Comparison of ENCODE assay signal across 10 mouse cellular contexts in genomic region chr7:48960152-48960551, GRCm38 (mm10). TPM values are rescaled to one million over a fixed set of nuclear protein-coding genes. Genes with fewer than 3 reads are reported as not detected.
DNase-seq lines count a peak whose midpoint lies in the region; ATAC-seq and TF ChIP-seq lines count a peak whose summit lies in the region.
"Had no signal": no experiment of that assay in that cellular context is flagged by ENCODE, and none has a peak within 500 bp of the region (broad histone marks: within the 10 kb centered on the region; RNA-seq: fewer than 3 reads in every experiment).

No protein-coding gene starts in this region.

- WGBS in lung, embryonic 14.5 days: 18% methylated on average over 10 of the region's 10 CpGs
- 8% methylated on average over 10 of the region's 10 CpGs for WGBS in forebrain, embryonic 10.5 days
- 2% methylated on average over 10 of the region's 10 CpGs for WGBS in hindbrain, embryonic 16.5 days
- 11% methylated on average over 10 of the region's 10 CpGs for WGBS in olfactory bulb, adult 2 months

- no peaks in the 10 kb centered on the region for H3K9me3 ChIP-seq in lung, embryonic 14.5 days (ENCODE audit: low read depth, low read length)
- H3K9me3 ChIP-seq in forebrain, embryonic 10.5 days: no peaks in the 10 kb centered on the region
- H3K9me3 ChIP-seq in hindbrain, embryonic 16.5 days (ENCODE audit: control insufficient read depth, low read length): no peaks in the 10 kb centered on the region
- H3K9me3 ChIP-seq: liver, embryonic 13.5 days; megakaryocyte, embryonic 14.5 days had no signal

- TF ChIP-seq POLR2A in olfactory bulb, adult 2 months (IDR thresholded peaks at IDR 0.05; ENCODE audit: insufficient read depth, low read depth, low read length): peak; percentile 20; the same call in 1 of the 2 replicates

- TF ChIP-seq CTCF in lung, embryonic 14.5 days (IDR thresholded peaks at IDR 0.05; ENCODE audit: low read depth): no peak
- TF ChIP-seq CTCF in olfactory bulb, adult 2 months (IDR thresholded peaks at IDR 0.05; ENCODE audit: insufficient read depth, low read depth, low read length): no peak

- no peak overlapping the region for H3K4me3 ChIP-seq in lung, embryonic 14.5 days (ENCODE audit: low read depth, low read length)
- H3K4me3 ChIP-seq in forebrain, embryonic 10.5 days: peak overlapping the region; percentile 55
- H3K4me3 ChIP-seq in hindbrain, embryonic 16.5 days (ENCODE audit: low read length): peak overlapping the region; percentile 71
- H3K4me3 ChIP-seq in olfactory bulb, adult 2 months (ENCODE audit: insufficient read depth, low read depth, low read length): peak overlapping the region; percentile 61
- H3K4me3 ChIP-seq: liver, embryonic 13.5 days; megakaryocyte, embryonic 14.5 days had no signal

- no peak for ATAC-seq in lung, embryonic 14.5 days (ENCODE audit: insufficient read depth)
- ATAC-seq in hindbrain, embryonic 16.5 days: peak; percentile 37

- H3K9ac ChIP-seq in lung, embryonic 14.5 days: no peak overlapping the region
- peak overlapping the region; percentile 67 for H3K9ac ChIP-seq in hindbrain, embryonic 16.5 days (ENCODE audit: low read depth, low read length)
- H3K9ac ChIP-seq: liver, embryonic 13.5 days had no signal

- DNase-seq in lung, embryonic 14.5 days: peak; percentile 15
- DNase-seq in lung, postnatal 10 days: no peak
- DNase-seq in forebrain, embryonic 10.5 days (ENCODE audit: extremely low spot score, low spot score): no peak
- no peak for DNase-seq in thymus, postnatal 14 days
- DNase-seq in layer of hippocampus, postnatal 25 days (ENCODE audit: extremely low spot score in 1 of 2, low spot score in 1 of 2): no peak
- DNase-seq: liver, embryonic 13.5 days; thymus, postnatal 25 days had no signal

- H3K36me3 ChIP-seq in lung, embryonic 14.5 days (ENCODE audit: insufficient read depth): no peaks in the 10 kb centered on the region
- H3K36me3 ChIP-seq in forebrain, embryonic 10.5 days (replicated peaks): no peaks in the 10 kb centered on the region
- H3K36me3 ChIP-seq in hindbrain, embryonic 16.5 days (ENCODE audit: control insufficient read depth, insufficient read depth, low read length): no peaks in the 10 kb centered on the region
- H3K36me3 ChIP-seq: liver, embryonic 13.5 days had no signal

- H3K4me2 ChIP-seq in lung, embryonic 14.5 days: no peak overlapping the region
- peak overlapping the region; percentile 81 for H3K4me2 ChIP-seq in hindbrain, embryonic 16.5 days (ENCODE audit: low read length)
- H3K4me2 ChIP-seq: liver, embryonic 13.5 days had no signal

- H3K27ac ChIP-seq in lung, embryonic 14.5 days (ENCODE audit: low read depth): no peak overlapping the region
- no peak overlapping the region for H3K27ac ChIP-seq in forebrain, embryonic 10.5 days
- H3K27ac ChIP-seq in hindbrain, embryonic 16.5 days (ENCODE audit: low read depth, low read length): peak overlapping the region; percentile 2; the same call in 1 of the 2 replicates
- peak overlapping the region; percentile 56 for H3K27ac ChIP-seq in olfactory bulb, adult 2 months (ENCODE audit: insufficient read depth, low read depth, low read length)
- H3K27ac ChIP-seq: liver, embryonic 13.5 days had no signal

- H3K4me1 ChIP-seq in lung, embryonic 14.5 days (ENCODE audit: insufficient read depth): peaks cover 3% of the 10 kb centered on the region; the same call in 1 of the 2 replicates
- peaks cover 55% of the 10 kb centered on the region for H3K4me1 ChIP-seq in forebrain, embryonic 10.5 days
- peaks cover 45% of the 10 kb centered on the region for H3K4me1 ChIP-seq in hindbrain, embryonic 16.5 days (ENCODE audit: control insufficient read depth, insufficient read depth, low read depth, low read length)
- H3K4me1 ChIP-seq in olfactory bulb, adult 2 months (ENCODE audit: control insufficient read depth, insufficient read depth, low read length): peaks cover 38% of the 10 kb centered on the region

- H3K27me3 ChIP-seq in lung, embryonic 14.5 days (ENCODE audit: insufficient read depth, low read length): peaks cover 35% of the 10 kb centered on the region
- H3K27me3 ChIP-seq in forebrain, embryonic 10.5 days (ENCODE audit: poor library complexity, severe bottlenecking): peaks cover 99% of the 10 kb centered on the region
- H3K27me3 ChIP-seq in hindbrain, embryonic 16.5 days (replicated peaks; ENCODE audit: control insufficient read depth, insufficient read depth, low read length): peaks cover 2% of the 10 kb centered on the region; the same call in 1 of the 2 replicates

RNA-seq across cellular contexts. Expression of gene Nav2, which starts 51.6 kb away (rescaled TPM):
- 19.7 and 20.2 TPM in 2 replicates for polyA plus RNA-seq in lung, embryonic 14.5 days (2014; fragmentation: Nextera tagmentation; extraction: Ambion mirVana)
- 4.5 and 6.1 TPM in 2 replicates for polyA plus RNA-seq in forebrain, embryonic 10.5 days (2016; fragmentation: Nextera tagmentation; extraction: Ambion mirVana)
- polyA plus RNA-seq in hindbrain, embryonic 16.5 days (2015; fragmentation: Nextera tagmentation; extraction: Ambion mirVana): 23.0 and 27.9 TPM in 2 replicates
- 56.0 and 57.3 TPM in 2 replicates for polyA plus RNA-seq in olfactory bulb, adult 2 months (2012; ENCODE audit: insufficient read depth, insufficient read length, low replicate concordance, missing spikeins)
- total RNA-seq in layer of hippocampus, postnatal 25 days (2021): 100 to 1,000 TPM in 1 of 2 experiments, 10 to 100 TPM in 1; 56.4 to 101 TPM

Comparison
In these comparisons a context has a peak if more than half of its experiments do, and no peak if none do; other contexts are left out.
1. H3K27ac ChIP-seq: peak in hindbrain, embryonic 16.5 days (single experiment) and olfactory bulb, adult 2 months (single experiment); none in lung, embryonic 14.5 days (single experiment) and forebrain, embryonic 10.5 days (single experiment).